Mouse (Mus musculus) kidney, postnatal 0 days (tissue): ENCODE measurements around the gene Six2. TPM values are rescaled to one million over a fixed set of nuclear protein-coding genes. Genes with fewer than 3 reads are reported as not detected.
A peak's percentile ranks its signal among the peaks of the same experiment; 100 is the strongest.

Source experiments
- ATAC-seq: fragments of 200-750 bp; cut with Nextera tagmentation; replicated peaks from 2 replicates; pipeline ENCODE4 v1.8.0; 2017; ENCODE audit warnings: low read depth, moderate number of reproducible peaks, moderate TSS enrichment, moderate library complexity; ENCODE audit not compliant: low FRiP score
- DNase-seq: peaks from one replicate; pipeline ENCODE4 v3.0.0-alpha.2; 2016; ENCODE audit warnings: low spot score
- H3K27ac ChIP-seq: fragments of 300-500 bp; sonication (generic); 2 replicates; pipeline ENCODE4 v1.5.1; 2014; ENCODE audit warnings: mild to moderate bottlenecking
- H3K27me3 ChIP-seq: fragments of 300-500 bp; sonication (generic); 2 replicates; pipeline ENCODE4 v1.6.1; 2014; ENCODE audit warnings: low read length, mixed read lengths; ENCODE audit not compliant: insufficient read depth
- H3K36me3 ChIP-seq: fragments of 300-500 bp; sonication (generic); 2 replicates; pipeline ENCODE4 v1.6.1; 2014; ENCODE audit warnings: low read length, mixed read lengths; ENCODE audit not compliant: insufficient read depth
- H3K4me1 ChIP-seq: fragments of 300-500 bp; sonication (generic); replicated peaks from 2 replicates; pipeline ENCODE4 v1.6.1; 2014; ENCODE audit warnings: antibody characterized with exemption, low read length, mixed read lengths; ENCODE audit not compliant: insufficient read depth
- H3K4me2 ChIP-seq: fragments of 300-500 bp; sonication (generic); 2 replicates; pipeline ENCODE4 v1.6.1; 2014; ENCODE audit warnings: mild to moderate bottlenecking, low read length, moderate library complexity, mixed read lengths
- H3K4me3 ChIP-seq: fragments of 300-500 bp; sonication (generic); replicated peaks from 2 replicates; pipeline ENCODE4 v1.5.1; 2014; ENCODE audit warnings: low read depth, low read length
- H3K9ac ChIP-seq: fragments of 300-500 bp; sonication (generic); 2 replicates; pipeline ENCODE4 v1.6.1; 2014; ENCODE audit warnings: low read depth, low read length
- H3K9me3 ChIP-seq: fragments of 300-500 bp; sonication (generic); replicated peaks from 2 replicates; pipeline ENCODE4 v1.6.1; 2016; ENCODE audit warnings: low read length, inconsistent platforms, mixed read lengths
- CTCF ChIP-seq: IDR thresholded peaks from 2 replicates; pipeline ENCODE4 v1.5.1; 2016; ENCODE audit warnings: antibody characterized with exemption, low read depth, mild to moderate bottlenecking, moderate library complexity
- WGBS: fragments of 180-500 bp; shearing (Covaris S2); extraction: QIAGEN DNeasy Blood & Tissue Kit; methylation state at CpG from one replicate; pipeline ENCODE4 v1.1.7; 2014; 5-methylcytosine and 5-hydroxymethylcytosine counted together
- polyA plus RNA-seq: library from polyadenylated mRNA; unstranded; fragments of >200 nt; fragmentation: Nextera tagmentation; extraction: Ambion mirVana; gene quantifications from 2 replicates; pipeline ENCODE4 v1.2.1, GENCODE M21; 2015

Gene Six2
- polyA plus RNA-seq: 11.2 and 18.9 TPM in 2 replicates

GRCm38 (mm10) chr17:85688236-85688910 is at the start of gene Six2:
TSS of gene Six2 (minus strand) at chr17:85688274.
- peak within 1 kb of the TSS; percentile 78 for H3K4me2 ChIP-seq
- no peaks in the 10 kb centered on the region for H3K36me3 ChIP-seq
- peaks cover 9% of the 10 kb centered on the region; the same call in 1 of the 2 replicates for H3K4me1 ChIP-seq
- under 1% methylated on average over 55 of the region's 55 CpGs for WGBS
- no peak for TF ChIP-seq CTCF
- ATAC-seq (peak; percentile 90), DNase-seq (peak; percentile 85)
- peak within 1 kb of the TSS; percentile 53 for H3K4me3 ChIP-seq
- H3K27ac ChIP-seq: peak within 1 kb of the TSS; percentile 42; the same call in 1 of the 2 replicates
- H3K9me3 ChIP-seq: no peaks in the 10 kb centered on the region
- peaks cover 78% of the 10 kb centered on the region for H3K27me3 ChIP-seq
- peak within 1 kb of the TSS; percentile 54 for H3K9ac ChIP-seq

GRCm38 (mm10) chr17:85737090-85737780 is 49.2 kb upstream of the Six2 start:
- no peaks in the 10 kb centered on the region for H3K9me3 ChIP-seq
- no peaks in the 10 kb centered on the region for H3K36me3 ChIP-seq
- H3K4me2 ChIP-seq: no peak overlapping the region
- WGBS: 19% methylated on average over 18 of the region's 19 CpGs
- TF ChIP-seq CTCF: 0 out of 2 replicates have a peak, but pooled peaks have one; percentile 3
- H3K4me1 ChIP-seq: no peaks in the 10 kb centered on the region
- H3K27me3 ChIP-seq: no peaks in the 10 kb centered on the region
- H3K9ac ChIP-seq: no peak overlapping the region
- ATAC-seq: 0 out of 2 replicates have a peak, but pooled peaks have one; percentile 49
- H3K27ac ChIP-seq: no peak overlapping the region
- H3K4me3 ChIP-seq: no peak overlapping the region
- DNase-seq: peak; percentile 76

GRCm38 (mm10) chr17:85731329-85731728 is 43.3 kb upstream of the Six2 start:
- WGBS: 87% methylated on average over 5 of the region's 5 CpGs
- TF ChIP-seq CTCF: no peak
- Histone ChIP-seq H3K36me3 (no peaks in the 10 kb centered on the region), H3K9ac (no peak overlapping the region), H3K27ac (no peak overlapping the region), H3K4me3 (no peak overlapping the region), H3K4me1 (no peaks in the 10 kb centered on the region), H3K4me2 (no peak overlapping the region), H3K27me3 (no peaks in the 10 kb centered on the region), H3K9me3 (no peaks in the 10 kb centered on the region)
- no peak for DNase-seq
- no peak for ATAC-seq

GRCm38 (mm10) chr17:85730231-85731015 is 42.3 kb upstream of the Six2 start:
- Histone ChIP-seq H3K36me3 (no peaks in the 10 kb centered on the region), H3K4me1 (no peaks in the 10 kb centered on the region), H3K9me3 (no peaks in the 10 kb centered on the region), H3K27me3 (no peaks in the 10 kb centered on the region), H3K4me2 (no peak overlapping the region), H3K4me3 (no peak overlapping the region), H3K27ac (no peak overlapping the region), H3K9ac (no peak overlapping the region)
- 84% methylated on average over 12 of the region's 12 CpGs for WGBS
- TF ChIP-seq CTCF: no peak
- ATAC-seq (no peak), DNase-seq (no peak)

- Histone ChIP-seq H3K4me2 (no peak overlapping the region), H3K4me1 (no peaks in the 10 kb centered on the region), H3K27me3 (no peaks in the 10 kb centered on the region), H3K9ac (no peak overlapping the region), H3K4me3 (no peak overlapping the region), H3K36me3 (no peaks in the 10 kb centered on the region), H3K27ac (no peak overlapping the region), H3K9me3 (no peaks in the 10 kb centered on the region)
- TF ChIP-seq CTCF: no peak
- WGBS: 93% methylated on average over 5 of the region's 5 CpGs
- no peak for ATAC-seq
- DNase-seq: no peak
These were observed 40.1 kb upstream of the Six2 start for GRCm38 (mm10) chr17:85728071-85728718.

- WGBS: 86% methylated on average over 9 of the region's 9 CpGs
- ATAC-seq (no peak), DNase-seq (no peak)
- Histone ChIP-seq H3K4me2 (no peak overlapping the region), H3K36me3 (no peaks in the 10 kb centered on the region), H3K9ac (no peak overlapping the region), H3K9me3 (no peaks in the 10 kb centered on the region), H3K27me3 (no peaks in the 10 kb centered on the region), H3K4me1 (no peaks in the 10 kb centered on the region), H3K27ac (no peak overlapping the region), H3K4me3 (no peak overlapping the region)
- no peak for TF ChIP-seq CTCF
These were observed 37.9 kb upstream of the Six2 start for GRCm38 (mm10) chr17:85725988-85726387.
